Mouse (Mus musculus): ENCODE data around the gene Morn3. TPM values are rescaled to one million over a fixed set of nuclear protein-coding genes. Genes with fewer than 3 reads are reported as not detected.

The Morn3 gene
- total RNA-seq, 2 experiments from 2014 or later, result not detected

DNA sequence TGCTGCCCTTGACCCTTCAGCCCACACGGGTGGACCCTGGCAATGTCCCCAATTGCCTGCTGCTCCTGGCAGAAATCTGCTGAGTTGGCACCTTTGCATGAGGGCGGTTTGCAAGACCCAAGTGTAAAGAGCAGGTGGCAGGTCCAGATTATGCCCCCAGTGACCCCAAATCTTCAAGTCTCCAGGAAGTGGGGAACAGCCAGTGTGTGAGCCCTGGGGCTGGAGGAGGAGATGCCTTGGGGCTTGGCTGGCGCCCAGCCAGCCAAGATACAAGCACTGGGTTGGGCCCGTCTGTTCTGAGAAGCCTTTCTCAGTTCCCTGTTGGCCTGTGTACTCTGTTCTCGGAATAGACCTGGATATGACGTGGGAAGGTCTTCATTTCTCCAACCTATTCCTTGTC is 19.4 kb downstream of the Morn3 start:
- intact Hi-C loops (cut with DNase I), result no loop called here
- no peak for DNase-seq (ENCODE audit: low spot score in 2 of 2)

DNA sequence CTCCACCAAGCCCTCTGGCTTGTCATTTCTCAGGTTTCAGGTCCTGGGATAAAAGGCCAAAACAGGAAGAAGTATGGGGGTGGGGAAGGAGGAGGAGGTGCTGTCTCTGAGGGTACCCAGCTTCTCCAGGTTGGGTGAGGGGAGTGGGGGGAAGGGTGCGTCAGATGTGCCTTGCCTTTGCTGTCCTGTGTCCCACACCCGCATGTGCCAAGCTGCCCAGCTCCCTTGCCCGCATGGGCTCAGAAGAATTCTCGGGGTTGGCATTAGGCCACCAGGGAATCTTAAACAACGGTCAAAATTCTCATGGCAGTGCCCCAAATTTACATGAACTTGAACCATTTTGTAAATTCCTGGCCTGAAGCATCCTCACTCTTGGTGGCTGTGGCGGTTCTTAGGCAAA is 20.4 kb downstream of the Morn3 start:
- DNase-seq (ENCODE audit: low spot score in 2 of 2), result no peak
- intact Hi-C loops (cut with DNase I), result no loop called here

DNA sequence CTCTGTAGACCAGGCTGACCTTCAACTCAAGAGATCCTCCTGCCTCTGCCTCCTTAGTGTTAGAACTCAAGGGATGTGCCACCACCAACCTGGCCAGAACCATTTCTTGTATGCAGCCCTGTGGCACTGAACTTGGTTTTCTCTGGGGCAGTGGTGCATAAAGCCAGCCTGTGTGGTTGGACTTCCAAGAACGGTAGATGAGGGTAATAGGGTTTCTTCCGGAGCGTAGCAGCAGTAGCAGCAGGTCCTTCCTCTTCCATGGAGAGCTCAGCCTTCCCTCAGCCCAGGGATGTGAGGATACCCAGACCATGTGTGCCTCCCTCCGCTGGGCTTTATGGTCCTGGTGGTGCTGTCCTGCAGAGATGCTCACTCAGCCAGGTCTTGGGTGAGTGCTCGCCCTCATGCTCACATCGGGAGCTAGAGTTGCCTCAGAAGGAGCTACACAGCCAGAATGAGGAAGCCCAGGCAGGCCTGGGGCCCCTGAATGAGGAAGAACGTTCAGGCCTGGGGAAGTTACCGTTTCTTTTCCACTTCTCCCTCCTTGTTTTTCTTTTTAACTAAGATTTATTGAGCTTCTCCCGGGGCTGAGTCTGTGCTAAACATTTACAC is 21.7 kb downstream of the Morn3 start:
- intact Hi-C loops (cut with DNase I), result no loop called here
- no peak for DNase-seq (ENCODE audit: low spot score in 2 of 2)

DNA sequence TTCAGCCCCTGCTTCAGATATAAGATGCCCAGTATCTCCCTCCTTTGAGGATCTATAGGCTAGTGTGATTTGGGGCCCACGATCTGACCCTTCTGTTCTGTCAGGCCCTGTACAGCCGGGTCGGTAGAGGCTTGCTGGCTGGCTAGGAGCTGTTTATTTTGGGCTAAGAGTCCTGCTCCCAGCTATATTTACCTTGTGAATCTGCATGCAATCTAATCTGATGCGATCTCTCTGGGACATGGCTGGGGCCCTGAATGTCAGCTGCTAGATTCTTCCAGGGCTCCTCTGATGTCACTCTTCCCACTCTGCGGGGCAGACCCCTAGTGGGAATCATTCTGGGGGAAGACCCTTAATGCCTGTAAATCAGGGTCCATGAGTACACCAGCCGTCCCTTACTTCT is 22.5 kb downstream of the Morn3 start:
- intact Hi-C loops (cut with DNase I), result no loop called here
- no peak for DNase-seq (ENCODE audit: low spot score in 2 of 2)

GRCm38 (mm10) chr5:123023049-123023448 is 23.8 kb downstream of the Morn3 start:
- intact Hi-C loops (cut with DNase I), result no loop called here
- no peak for DNase-seq (ENCODE audit: low spot score in 2 of 2)

DNA sequence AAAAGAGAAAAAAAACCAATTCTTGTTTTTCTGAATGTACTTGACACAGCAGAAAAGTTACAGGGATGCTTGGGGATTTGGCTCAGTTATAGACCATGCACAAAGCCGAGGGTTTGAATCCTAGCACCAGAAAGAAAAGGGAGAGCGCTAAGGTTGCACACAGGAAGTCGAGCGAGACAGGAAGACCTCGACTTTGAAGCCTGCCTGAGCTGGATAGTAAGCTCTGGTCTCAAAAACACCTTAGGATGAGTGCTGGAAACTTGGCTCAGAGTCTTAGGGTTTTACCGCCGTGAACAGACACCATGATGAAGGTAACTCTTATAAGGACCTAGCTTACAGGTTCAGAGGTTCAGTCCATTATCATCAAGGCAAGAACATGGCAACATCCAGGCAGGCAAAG is 25.4 kb downstream of the Morn3 start:
- DNase-seq (ENCODE audit: low spot score in 2 of 2), result no peak
- intact Hi-C loops (cut with DNase I), result no loop called here

GRCm38 (mm10) chr5:123020426-123020825 is 26.4 kb downstream of the Morn3 start:
- DNase-seq (ENCODE audit: low spot score in 2 of 2), result no peak
- intact Hi-C loops (cut with DNase I), result no loop called here

DNA sequence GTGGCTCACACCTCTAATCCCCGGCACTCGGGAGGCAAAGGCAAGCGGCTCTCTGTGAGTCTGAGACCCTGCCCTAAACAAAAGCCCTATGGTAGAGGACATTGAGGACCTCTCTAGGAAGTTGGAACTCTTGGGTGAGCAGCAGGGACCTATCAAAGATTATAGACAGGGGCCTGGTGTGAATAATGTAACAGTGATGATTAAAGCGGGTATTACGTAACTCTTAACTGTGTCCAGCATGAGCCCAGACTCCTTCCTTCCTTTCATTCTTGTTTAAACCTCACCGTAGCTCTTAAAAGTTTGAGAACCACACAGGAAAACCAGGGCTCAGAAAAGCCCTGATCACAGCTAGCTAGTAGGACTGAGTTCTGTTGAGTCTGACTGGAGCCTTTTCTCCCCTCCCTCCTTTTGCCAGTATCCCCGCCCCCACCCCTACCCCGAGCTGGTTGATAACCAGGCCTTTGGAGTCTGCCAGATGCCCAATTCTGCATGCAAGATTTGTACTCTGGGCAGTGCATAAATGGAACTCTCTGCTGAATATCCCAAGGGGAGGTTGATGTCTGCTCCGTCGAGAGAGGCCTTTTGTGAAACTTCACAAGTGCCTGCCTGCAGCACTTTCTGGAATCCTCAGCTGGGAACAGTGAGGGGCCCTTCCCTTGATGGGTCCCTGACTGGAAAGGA is 27.3 kb downstream of the Morn3 start:
- intact Hi-C loops (cut with DNase I), result no loop called here
- no peak for DNase-seq (ENCODE audit: low spot score in 2 of 2)

GRCm38 (mm10) chr5:123017504-123017903 is 29.3 kb downstream of the Morn3 start:
- intact Hi-C loops (cut with DNase I), result no loop called here

DNA sequence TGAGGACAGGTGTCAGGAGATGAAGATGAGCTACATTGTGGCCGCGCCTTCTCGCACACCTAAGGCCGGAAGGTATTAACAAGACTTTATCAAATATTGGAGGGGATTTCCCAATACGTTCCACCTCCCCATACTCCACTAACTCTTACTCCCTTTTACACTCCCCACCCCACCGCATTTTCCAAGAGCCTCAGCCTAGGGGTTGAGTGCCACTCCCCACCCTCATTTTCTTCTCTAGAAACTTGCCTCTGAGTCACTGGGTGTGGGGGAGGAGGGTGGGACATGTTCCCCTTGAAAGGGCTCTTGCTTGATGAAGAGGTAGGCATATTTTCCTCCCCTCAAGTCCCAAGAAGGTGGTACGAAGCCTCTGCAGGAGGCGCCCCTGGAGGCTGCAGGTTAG is 30.9 kb downstream of the Morn3 start:
- DNase-seq (ENCODE audit: low spot score in 2 of 2), result no peak
- intact Hi-C loops (cut with DNase I), result loop anchor here (2.0 kb wide), 2 partner anchors 27 to 47 kb away; partner anchors contain the start of gene Kdm2b

More at GRCm38 (mm10) chr5:123017504-123017903, 29.3 kb downstream of the Morn3 start:
- DNase-seq (ENCODE audit: low spot score in 2 of 2), result no peak

- intact Hi-C loops (cut with DNase I), result loop anchor here (2.0 to 5.0 kb wide), 4 partner anchors 26 to 88 kb away; partner anchors contain the start of genes Kdm2b and Morn3
- peak; percentile 95 to 96 for DNase-seq (ENCODE audit: low spot score in 2 of 2)
Measured at GRCm38 (mm10) chr5:123014753-123015701, 31.8 kb downstream of the Morn3 start, which contains the start of gene Orai1. Orai1 (plus strand) TSS chr5:123015074.

GRCm38 (mm10) chr5:123013599-123014315 is 33.1 kb downstream of the Morn3 start:
- intact Hi-C loops (cut with DNase I), result loop anchor here (2.0 to 5.0 kb wide), 4 partner anchors 25 to 86 kb away; partner anchors contain the start of genes Kdm2b and Morn3
- peak; percentile 53 to 62 for DNase-seq (ENCODE audit: low spot score in 2 of 2)

DNA sequence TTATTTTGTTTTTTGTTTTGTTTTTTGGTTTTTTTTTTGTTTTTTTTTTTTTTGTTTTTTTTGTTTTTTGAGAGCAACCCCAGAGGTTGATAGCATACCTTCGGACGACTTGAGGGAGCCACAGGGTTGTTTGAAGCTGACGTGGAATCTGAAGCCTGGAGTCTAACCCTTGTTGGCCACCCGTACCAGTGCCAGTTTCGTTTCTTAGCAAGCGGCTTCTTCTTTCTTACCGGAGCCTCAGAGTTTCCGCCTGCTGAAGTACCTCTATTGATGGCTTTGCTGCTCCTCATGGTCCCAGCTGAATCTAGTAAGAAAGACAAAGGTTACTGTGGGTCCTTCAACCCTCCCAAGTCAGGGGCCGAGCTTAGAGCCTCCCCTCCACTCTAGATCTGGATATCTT is 35.1 kb downstream of the Morn3 start:
- no peak for DNase-seq (ENCODE audit: low spot score in 2 of 2)
- intact Hi-C loops (cut with DNase I), result loop anchor here (5.0 kb wide), 2 partner anchors 36 to 84 kb away; partner anchors contain the start of gene Morn3

DNA sequence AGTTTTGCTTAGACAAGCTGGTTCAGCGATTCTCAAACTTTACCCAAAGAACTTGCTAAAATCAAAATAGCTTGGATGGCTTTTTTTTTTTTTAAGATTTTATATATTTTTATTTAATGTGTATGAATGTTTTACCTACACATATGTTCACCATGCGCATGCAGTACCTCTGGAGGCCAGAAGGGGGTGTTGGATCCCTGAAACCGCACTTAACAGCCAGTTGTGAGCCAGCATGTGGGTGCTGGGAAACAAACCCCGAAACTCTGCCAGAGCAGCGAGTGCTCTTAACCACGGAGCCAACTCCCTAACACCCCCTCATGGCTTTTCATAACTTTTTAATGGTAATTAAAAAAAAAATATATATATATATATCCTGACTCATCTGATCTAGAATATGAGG is 36.0 kb downstream of the Morn3 start:
- no peak for DNase-seq (ENCODE audit: low spot score in 2 of 2)
- intact Hi-C loops (cut with DNase I), result loop anchor here (5.0 kb wide), 2 partner anchors 36 to 84 kb away; partner anchors contain the start of gene Morn3

DNA sequence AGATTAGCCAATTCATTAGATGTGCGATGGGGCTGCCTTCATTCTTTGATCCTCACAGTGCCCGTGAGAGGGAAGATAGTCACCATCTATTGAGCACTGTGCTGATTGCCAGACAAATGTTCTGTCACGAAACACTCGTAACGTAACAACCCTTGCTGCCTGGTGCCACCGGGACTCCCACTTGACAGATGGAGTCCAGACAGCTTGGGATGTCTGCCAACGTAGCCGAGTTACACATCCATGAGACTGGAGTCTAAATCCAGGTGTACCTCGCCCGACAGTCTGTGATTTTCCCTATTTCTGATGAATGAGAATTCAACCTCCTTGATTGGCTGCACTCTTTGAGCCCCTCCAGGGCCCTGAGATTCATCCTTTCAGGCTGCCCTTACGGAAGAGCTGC is 36.9 kb downstream of the Morn3 start:
- no peak for DNase-seq (ENCODE audit: low spot score in 2 of 2)
- intact Hi-C loops (cut with DNase I), result loop anchor here (5.0 kb wide), 2 partner anchors 37 to 83 kb away; partner anchors contain the start of gene Morn3

DNA sequence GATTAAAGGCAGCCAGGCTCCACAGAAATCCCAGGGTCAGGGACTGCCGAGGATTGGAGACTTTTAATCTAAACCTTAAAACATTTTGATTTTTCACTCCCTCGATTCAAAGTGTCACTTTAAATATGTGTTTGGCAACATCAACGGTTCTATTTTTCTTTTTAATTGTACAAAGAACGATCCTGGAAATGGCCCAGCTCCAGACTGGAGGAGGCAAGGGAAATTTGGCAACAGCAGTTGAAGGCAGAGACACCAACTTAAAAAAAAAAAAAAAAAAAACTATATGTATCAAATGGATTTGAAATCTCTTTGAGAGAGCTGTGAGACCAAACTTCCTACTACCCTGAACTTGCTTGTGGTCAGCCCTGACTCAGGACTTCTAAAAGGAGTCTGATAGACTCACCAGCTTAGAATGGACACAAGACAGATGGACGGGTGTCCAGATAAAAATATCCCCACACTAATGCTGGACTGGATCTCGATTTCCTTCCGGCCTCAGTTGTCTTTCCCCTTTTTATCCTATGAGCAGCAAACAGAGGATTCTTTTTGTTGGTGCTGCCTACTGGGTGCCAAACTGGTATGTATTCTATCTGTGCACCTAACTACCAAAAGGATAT is 37.8 kb downstream of the Morn3 start:
- intact Hi-C loops (cut with DNase I), result no loop called here
- DNase-seq (ENCODE audit: low spot score in 2 of 2), result no peak

GRCm38 (mm10) chr5:123005716-123006592 is 40.9 kb downstream of the Morn3 start:
- DNase-seq (ENCODE audit: low spot score in 2 of 2), result no peak
- intact Hi-C loops (cut with DNase I), result no loop called here

DNA sequence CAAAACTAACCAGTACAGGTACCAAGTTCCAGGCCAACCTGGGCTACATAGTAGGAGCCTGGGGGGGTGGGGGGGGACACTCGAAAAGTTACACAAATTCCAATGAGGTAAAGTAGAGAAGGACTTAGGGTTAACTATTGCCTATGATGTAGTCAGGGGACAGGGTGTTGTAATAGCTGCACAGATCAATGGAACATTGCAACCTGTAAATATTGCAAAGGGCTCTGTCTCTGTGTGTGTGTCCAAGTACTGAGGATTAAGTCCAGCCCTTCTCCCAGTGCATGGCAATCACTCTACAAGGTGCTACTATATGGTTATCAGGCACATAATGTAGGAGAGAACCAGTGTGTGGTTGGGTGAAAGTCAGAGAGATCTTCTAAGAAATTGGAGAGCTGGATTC is 45.9 kb downstream of the Morn3 start:
- DNase-seq (ENCODE audit: low spot score in 2 of 2), result no peak
- intact Hi-C loops (cut with DNase I), result no loop called here

Measured in left cerebral cortex, postnatal 36 days (tissue).